Mouse (Mus musculus) bone marrow, adult 2 months (tissue): ENCODE data around the gene Rps6ka5.

Source experiments
- CTCF ChIP-seq: fragments of 200-500 bp; IDR thresholded peaks from 2 replicates; pipeline ENCODE4 v1.5.1; 2011; ENCODE audit warnings: low read length, control low read depth; ENCODE audit not compliant: control insufficient read depth, insufficient read depth
- POLR2A ChIP-seq: fragments of 200-500 bp; IDR thresholded peaks from 2 replicates; pipeline ENCODE4 v1.6.1; 2011; ENCODE audit warnings: low read depth, mild to moderate bottlenecking, control low read depth, low read length, borderline replicate concordance; ENCODE audit not compliant: control insufficient read depth

GRCm38 (mm10) chr12:100579221-100579620 lies 147.6 kb downstream of the Rps6ka5 start:
- TF ChIP-seq POLR2A (no peak), CTCF (no peak)
